Mouse (Mus musculus) heart, embryonic 14.5 days (tissue): Measurements from ENCODE around the gene Bcas3. TPM values are rescaled to one million over a fixed set of nuclear protein-coding genes. Genes with fewer than 3 reads are reported as not detected.

Source experiments
- ATAC-seq: fragments of 200-750 bp; cut with Nextera tagmentation; 2 replicates; pipeline ENCODE4 v1.8.0; 2017; ENCODE audit warnings: low read depth, moderate TSS enrichment; ENCODE audit not compliant: insufficient number of reproducible peaks, insufficient read depth, low FRiP score
- H3K27ac ChIP-seq, 2 experiments: fragments of 200-500 bp in 1 of 2; fragments of 300-500 bp in 1 of 2; sonication (generic) in 1 of 2; replicated peaks in 1 of 2; 2 replicates each; pipeline ENCODE4 v1.5.1; 2012 to 2014; ENCODE audit warnings: low read depth in 2 of 2, low read length in 2 of 2, control low read depth in 1 of 2, mild to moderate bottlenecking in 1 of 2, mixed read lengths in 1 of 2; ENCODE audit not compliant: control insufficient read depth in 1 of 2, insufficient read depth in 1 of 2
- H3K27me3 ChIP-seq: fragments of 300-500 bp; sonication (generic); 2 replicates; pipeline ENCODE4 v1.6.1; 2014; ENCODE audit warnings: mild to moderate bottlenecking, low read length, control low read depth; ENCODE audit not compliant: control insufficient read depth, insufficient read depth
- H3K36me3 ChIP-seq: fragments of 300-500 bp; sonication (generic); 2 replicates; pipeline ENCODE4 v1.6.1; 2014; ENCODE audit warnings: mild to moderate bottlenecking, control low read depth, low read length, mixed read lengths; ENCODE audit not compliant: control insufficient read depth, insufficient read depth
- H3K4me1 ChIP-seq, 2 experiments: fragments of 200-500 bp in 1 of 2; fragments of 300-500 bp in 1 of 2; sonication (generic) in 1 of 2; 2 replicates each; pipeline ENCODE4 v1.6.1; 2012 to 2014; ENCODE audit warnings: low read length in 2 of 2, control low read depth in 1 of 2, mixed read lengths in 1 of 2; ENCODE audit not compliant: control insufficient read depth in 2 of 2, insufficient read depth in 2 of 2
- H3K4me2 ChIP-seq: fragments of 300-500 bp; sonication (generic); 2 replicates; pipeline ENCODE4 v1.6.1; 2014; ENCODE audit warnings: mild to moderate bottlenecking, low read length
- H3K4me3 ChIP-seq, 2 experiments: fragments of 200-500 bp in 1 of 2; fragments of 300-500 bp in 1 of 2; sonication (generic) in 1 of 2; 2 replicates each; pipeline ENCODE4 v1.5.1; 2012 to 2014; ENCODE audit warnings: low read length in 2 of 2, mild to moderate bottlenecking in 2 of 2, control low read depth in 1 of 2, low read depth in 1 of 2, moderate library complexity in 1 of 2; ENCODE audit not compliant: control insufficient read depth in 1 of 2, insufficient read depth in 1 of 2
- H3K9ac ChIP-seq: fragments of 300-500 bp; sonication (generic); 2 replicates; pipeline ENCODE4 v1.6.1; 2014; ENCODE audit warnings: mild to moderate bottlenecking, low read length
- H3K9me3 ChIP-seq: fragments of 300-500 bp; sonication (generic); 2 replicates; pipeline ENCODE4 v1.6.1; 2016; ENCODE audit warnings: low read length, control low read depth; ENCODE audit not compliant: control insufficient read depth
- WGBS: fragments of 180-500 bp; shearing (Covaris S2); extraction: QIAGEN DNeasy Blood & Tissue Kit; methylation state at CpG from one replicate; pipeline ENCODE4 v1.1.7; 2014; 5-methylcytosine and 5-hydroxymethylcytosine counted together
- polyA plus RNA-seq: library from polyadenylated mRNA; unstranded; fragments of >200 nt; fragmentation: Nextera tagmentation; extraction: Ambion mirVana; gene quantifications from 2 replicates; pipeline ENCODE4 v1.2.1, GENCODE M21; 2014

Bcas3 gene
- polyA plus RNA-seq, 1 experiment from 2014 or later, result 22.5 TPM

- Histone ChIP-seq H3K4me3 (no peak overlapping the region), H3K4me2 (no peak overlapping the region), H3K9me3 (no peaks in the 10 kb centered on the region), H3K9ac (no peak overlapping the region), H3K4me1 (peaks cover 7 to 11% of the 10 kb centered on the region in 2 experiments), H3K27ac (no peak overlapping the region), H3K27me3 (no peaks in the 10 kb centered on the region), H3K36me3 (no peaks in the 10 kb centered on the region)
- WGBS, result 79% methylated on average over 10 of the region's 10 CpGs
- no peak for ATAC-seq
Observed at GRCm38 (mm10) chr11:85672881-85673475, 320.0 kb downstream of the Bcas3 start.

GRCm38 (mm10) chr11:85675244-85675643 lies 322.3 kb downstream of the Bcas3 start:
- Histone ChIP-seq H3K9ac (no peak overlapping the region), H3K27ac (no peak overlapping the region), H3K27me3 (peaks cover 3% of the 10 kb centered on the region; the same call in 1 of the 2 replicates), H3K4me2 (no peak overlapping the region), H3K36me3 (no peaks in the 10 kb centered on the region), H3K4me3 (no peak overlapping the region), H3K9me3 (no peaks in the 10 kb centered on the region), H3K4me1 (peaks cover 4% of the 10 kb centered on the region in 2 experiments; a peak in 2 of 4 replicates)
- ATAC-seq, result no peak
- WGBS, result 52% methylated on average over 4 of the region's 4 CpGs

- Histone ChIP-seq H3K4me2 (no peak overlapping the region), H3K36me3 (no peaks in the 10 kb centered on the region), H3K27ac (0 out of 4 replicates have a peak overlapping the region, but pooled peaks of 1 of the 2 experiments have one; percentile 11), H3K4me3 (no peak overlapping the region), H3K9me3 (no peaks in the 10 kb centered on the region), H3K9ac (no peak overlapping the region), H3K27me3 (peaks cover 3% of the 10 kb centered on the region; the same call in 1 of the 2 replicates), H3K4me1 (peaks cover 4% of the 10 kb centered on the region in 2 experiments; a peak in 2 of 4 replicates)
- no peak for ATAC-seq
- 37% methylated on average over 10 of the region's 10 CpGs for WGBS
Observed at GRCm38 (mm10) chr11:85676357-85677004, 323.5 kb downstream of the Bcas3 start.

- no peak overlapping the region for H3K4me2 ChIP-seq
- 83% methylated on average over 5 of the region's 5 CpGs for WGBS
Observed at GRCm38 (mm10) chr11:85678666-85679065, 325.7 kb downstream of the Bcas3 start.

GRCm38 (mm10) chr11:85681580-85682419 lies 328.8 kb downstream of the Bcas3 start:
- no peak overlapping the region for H3K27ac ChIP-seq
- H3K9ac ChIP-seq, result no peak overlapping the region
- no peaks in the 10 kb centered on the region for H3K9me3 ChIP-seq
- H3K4me3 ChIP-seq, result no peak overlapping the region
- ATAC-seq, result no peak
- H3K4me1 ChIP-seq, result peaks cover under 1% of the 10 kb centered on the region in 2 experiments; a peak in 1 of 4 replicates
- peaks cover 3% of the 10 kb centered on the region; the same call in 1 of the 2 replicates for H3K27me3 ChIP-seq
- 83% methylated on average over 11 of the region's 11 CpGs for WGBS
- H3K4me2 ChIP-seq, result no peak overlapping the region
- no peaks in the 10 kb centered on the region for H3K36me3 ChIP-seq

More at GRCm38 (mm10) chr11:85678666-85679065, 325.7 kb downstream of the Bcas3 start:
- no peak overlapping the region for H3K27ac ChIP-seq
- no peak for ATAC-seq
- peaks cover 3% of the 10 kb centered on the region; the same call in 1 of the 2 replicates for H3K27me3 ChIP-seq
- peaks cover 4% of the 10 kb centered on the region in 2 experiments; a peak in 2 of 4 replicates for H3K4me1 ChIP-seq
- H3K36me3 ChIP-seq, result no peaks in the 10 kb centered on the region
- no peak overlapping the region for H3K9ac ChIP-seq
- H3K4me3 ChIP-seq, result no peak overlapping the region
- no peaks in the 10 kb centered on the region for H3K9me3 ChIP-seq

GRCm38 (mm10) chr11:85684981-85685380 lies 332.0 kb downstream of the Bcas3 start:
- H3K4me2 ChIP-seq, result no peak overlapping the region
- no peak overlapping the region for H3K4me3 ChIP-seq
- WGBS, result 74% methylated on average over 2 of the region's 2 CpGs
- ATAC-seq, result no peak
- H3K9ac ChIP-seq, result no peak overlapping the region
- no peaks in the 10 kb centered on the region for H3K36me3 ChIP-seq
- H3K27ac ChIP-seq, result no peak overlapping the region
- H3K27me3 ChIP-seq, result 0 out of 2 replicates have a peak, but pooled peaks cover 3% of the 10 kb centered on the region
- H3K9me3 ChIP-seq, result no peaks in the 10 kb centered on the region
- H3K4me1 ChIP-seq, result peaks cover 3 to 14% of the 10 kb centered on the region in 2 experiments; a peak in 3 of 4 replicates

GRCm38 (mm10) chr11:85687816-85688439 lies 335.0 kb downstream of the Bcas3 start:
- 11% methylated on average over 8 of the region's 8 CpGs for WGBS
- Histone ChIP-seq H3K4me3 (no peak overlapping the region), H3K4me1 (peaks cover 3 to 14% of the 10 kb centered on the region in 2 experiments; a peak in 3 of 4 replicates), H3K27ac (no peak overlapping the region), H3K9ac (no peak overlapping the region), H3K36me3 (no peaks in the 10 kb centered on the region), H3K27me3 (0 out of 2 replicates have a peak, but pooled peaks cover 3% of the 10 kb centered on the region), H3K9me3 (no peaks in the 10 kb centered on the region), H3K4me2 (no peak overlapping the region)
- no peak for ATAC-seq
